Mouse (Mus musculus) neural tube, embryonic 15.5 days (tissue): Measurements from ENCODE around the gene Mapkapk2. TPM values are rescaled to one million over a fixed set of nuclear protein-coding genes. Genes with fewer than 3 reads are reported as not detected.

ENCODE experiments used
- ATAC-seq: fragments of 200-750 bp; cut with Nextera tagmentation; 2 replicates; pipeline ENCODE4 v1.8.0; 2017; ENCODE audit warnings: mild to moderate bottlenecking, moderate TSS enrichment, moderate library complexity; ENCODE audit not compliant: low FRiP score
- H3K27ac ChIP-seq: fragments of 300-500 bp; sonication (generic); replicated peaks from 2 replicates; pipeline ENCODE4 v1.5.1; 2015; ENCODE audit warnings: mild to moderate bottlenecking, inconsistent platforms
- H3K27me3 ChIP-seq: fragments of 300-500 bp; sonication (generic); replicated peaks from 2 replicates; pipeline ENCODE4 v1.6.1; 2015; ENCODE audit warnings: inconsistent platforms
- H3K36me3 ChIP-seq: fragments of 300-500 bp; sonication (generic); 2 replicates; pipeline ENCODE4 v1.6.1; 2015; ENCODE audit warnings: inconsistent platforms
- H3K4me1 ChIP-seq: fragments of 300-500 bp; sonication (generic); 2 replicates; pipeline ENCODE4 v1.6.1; 2015; ENCODE audit warnings: inconsistent platforms
- H3K4me2 ChIP-seq: fragments of 300-500 bp; sonication (generic); 2 replicates; pipeline ENCODE4 v1.6.1; 2015; ENCODE audit warnings: inconsistent platforms, mild to moderate bottlenecking, moderate library complexity
- H3K4me3 ChIP-seq: fragments of 300-500 bp; sonication (generic); replicated peaks from 2 replicates; pipeline ENCODE4 v1.5.1; 2015; ENCODE audit warnings: mild to moderate bottlenecking, inconsistent platforms
- H3K9ac ChIP-seq: fragments of 300-500 bp; sonication (generic); replicated peaks from 2 replicates; pipeline ENCODE4 v1.6.1; 2015; ENCODE audit warnings: mild to moderate bottlenecking, inconsistent platforms
- H3K9me3 ChIP-seq: fragments of 300-500 bp; sonication (generic); replicated peaks from 2 replicates; pipeline ENCODE4 v1.6.1; 2016; ENCODE audit warnings: inconsistent platforms
- WGBS: fragments of 180-500 bp; shearing (Covaris S2); methylation state at CpG from one replicate; pipeline ENCODE4 v1.1.7; 2015; ENCODE audit warnings: mixed read lengths; 5-methylcytosine and 5-hydroxymethylcytosine counted together
- polyA plus RNA-seq: library from polyadenylated mRNA; unstranded; fragments of >200 nt; fragmentation: Nextera tagmentation; extraction: Ambion mirVana; gene quantifications from 2 replicates; pipeline ENCODE4 v1.2.1, GENCODE M21; 2015

The Mapkapk2 gene
- polyA plus RNA-seq, 1 experiment from 2014 or later: 15.0 TPM

- no peaks in the 10 kb centered on the region for H3K9me3 ChIP-seq
- WGBS: 92% methylated on average over 8 of the region's 8 CpGs
- H3K4me2 ChIP-seq: no peak overlapping the region
- no peak overlapping the region for H3K4me3 ChIP-seq
- ATAC-seq: no peak
- H3K9ac ChIP-seq: no peak overlapping the region
- H3K27me3 ChIP-seq: no peaks in the 10 kb centered on the region
- H3K27ac ChIP-seq: no peak overlapping the region
- no peaks in the 10 kb centered on the region for H3K4me1 ChIP-seq
- H3K36me3 ChIP-seq: no peaks in the 10 kb centered on the region
These were observed 85.1 kb downstream of the Mapkapk2 start for GRCm38 (mm10) chr1:131012494-131012893.

GRCm38 (mm10) chr1:131010201-131011153, 87.1 kb downstream of the Mapkapk2 start:
- Histone ChIP-seq H3K4me2 (no peak overlapping the region), H3K9me3 (no peaks in the 10 kb centered on the region), H3K4me3 (no peak overlapping the region), H3K4me1 (no peaks in the 10 kb centered on the region), H3K9ac (no peak overlapping the region), H3K36me3 (no peaks in the 10 kb centered on the region), H3K27ac (no peak overlapping the region), H3K27me3 (no peaks in the 10 kb centered on the region)
- 88% methylated on average over 17 of the region's 17 CpGs for WGBS
- ATAC-seq: no peak

GRCm38 (mm10) chr1:131006069-131006468, 91.6 kb downstream of the Mapkapk2 start:
- no peak for ATAC-seq
- H3K36me3 ChIP-seq: no peaks in the 10 kb centered on the region
- no peak overlapping the region for H3K4me3 ChIP-seq
- no peak overlapping the region for H3K4me2 ChIP-seq
- H3K9me3 ChIP-seq: no peaks in the 10 kb centered on the region
- WGBS: 38% methylated on average over 1 of the region's 1 CpGs
- no peaks in the 10 kb centered on the region for H3K27me3 ChIP-seq
- no peaks in the 10 kb centered on the region for H3K4me1 ChIP-seq
- no peak overlapping the region for H3K9ac ChIP-seq
- H3K27ac ChIP-seq: no peak overlapping the region

Other genes with a start within 250 kb of the Mapkapk2 start
- 1.1 and 1.8 TPM in 2 replicates for gene Fcmr, start 232.2 kb downstream of the Mapkapk2 start, polyA plus RNA-seq
- gene Il24, start 210.4 kb downstream of the Mapkapk2 start, polyA plus RNA-seq: not detected in 2 replicates
- gene Il20, start 186.4 kb downstream of the Mapkapk2 start, polyA plus RNA-seq: not detected in 2 replicates
- not detected in 2 replicates for gene Il19, start 157.7 kb downstream of the Mapkapk2 start, polyA plus RNA-seq
- 0.18 TPM in 1 of 2 replicates, not detected in the other for gene Il10, start 78.0 kb downstream of the Mapkapk2 start, polyA plus RNA-seq
- gene Dyrk3, start 40.5 kb upstream of the Mapkapk2 start, polyA plus RNA-seq: 10.3 and 14.0 TPM in 2 replicates
- gene Eif2d, start 55.4 kb upstream of the Mapkapk2 start, polyA plus RNA-seq: 51.5 and 53.7 TPM in 2 replicates
- gene Rassf5, start 147.4 kb upstream of the Mapkapk2 start, polyA plus RNA-seq: 5.6 and 15.8 TPM in 2 replicates
- gene Ikbke, start 181.8 kb upstream of the Mapkapk2 start, polyA plus RNA-seq: 0.88 and 3.7 TPM in 2 replicates